8 mouse cellular contexts compared by ENCODE assay signal in genomic region chr17:10840731-10841201, GRCm38 (mm10). TPM values are rescaled to one million over a fixed set of nuclear protein-coding genes. Genes with fewer than 3 reads are reported as not detected.
DNase-seq lines count a peak whose midpoint lies in the region; ATAC-seq and TF ChIP-seq lines count a peak whose summit lies in the region.

No protein-coding gene starts in this region.

- peak; percentile 78 for DNase-seq in 3T3-L1 (ENCODE audit: low read depth, low spot score)
- DNase-seq in adrenal gland, adult 8-10 months, result peak; percentile 37
- peak; percentile 65 for DNase-seq in embryonic facial prominence, embryonic 14.5 days (ENCODE audit: low spot score)
- DNase-seq in heart, adult 8-10 months (ENCODE audit: low spot score), result peak; percentile 39
- peak; percentile 77 for DNase-seq in kidney, adult 2 months
- peak; percentile 54 for DNase-seq in limb, embryonic 11.5 days (ENCODE audit: low spot score)
- DNase-seq in right cerebral cortex, postnatal 4 days, result peak; percentile 40

- 0 out of 2 replicates have a peak, but pooled peaks cover 4% of the 10 kb centered on the region for H3K4me1 ChIP-seq in embryonic facial prominence, embryonic 14.5 days (ENCODE audit: control insufficient read depth, insufficient read depth, low read length)
- H3K4me1 ChIP-seq in kidney, adult 2 months (ENCODE audit: control insufficient read depth, insufficient read depth, low read length), result no peaks in the 10 kb centered on the region
- H3K4me1 ChIP-seq in limb, embryonic 11.5 days (ENCODE audit: control insufficient read depth, insufficient read depth, low read length), result no peaks in the 10 kb centered on the region
- peaks cover 8% of the 10 kb centered on the region for H3K4me1 ChIP-seq in midbrain, embryonic 12.5 days

- peak overlapping the region; percentile 76 for H3K4me2 ChIP-seq in embryonic facial prominence, embryonic 14.5 days (ENCODE audit: low read depth, low read length)
- peak overlapping the region; percentile 69 for H3K4me2 ChIP-seq in limb, embryonic 11.5 days (ENCODE audit: low read depth, severe bottlenecking)
- H3K4me2 ChIP-seq in midbrain, embryonic 12.5 days (replicated peaks), result peak overlapping the region; percentile 75

- H3K9me3 ChIP-seq in embryonic facial prominence, embryonic 14.5 days (ENCODE audit: control insufficient read depth, low read length), result no peaks in the 10 kb centered on the region
- H3K9me3 ChIP-seq in limb, embryonic 11.5 days (ENCODE audit: control insufficient read depth, low read length), result no peaks in the 10 kb centered on the region
- no peaks in the 10 kb centered on the region for H3K9me3 ChIP-seq in midbrain, embryonic 12.5 days

- no peaks in the 10 kb centered on the region for H3K36me3 ChIP-seq in embryonic facial prominence, embryonic 14.5 days (ENCODE audit: control insufficient read depth, insufficient read depth, low read length)
- no peaks in the 10 kb centered on the region for H3K36me3 ChIP-seq in kidney, adult 2 months (ENCODE audit: control insufficient read depth, insufficient read depth, low read length)
- H3K36me3 ChIP-seq in limb, embryonic 11.5 days (ENCODE audit: control insufficient read depth, insufficient read depth, low read length), result no peaks in the 10 kb centered on the region
- H3K36me3 ChIP-seq in midbrain, embryonic 12.5 days, result no peaks in the 10 kb centered on the region

- WGBS in embryonic facial prominence, embryonic 14.5 days, result 4% methylated on average over 18 of the region's 20 CpGs
- WGBS in kidney, adult 2 months, result 2% methylated on average over 20 of the region's 20 CpGs
- 2% methylated on average over 20 of the region's 20 CpGs for WGBS in limb, embryonic 11.5 days
- WGBS in midbrain, embryonic 12.5 days, result 2% methylated on average over 20 of the region's 20 CpGs

- peak overlapping the region; percentile 71 for H3K4me3 ChIP-seq in embryonic facial prominence, embryonic 14.5 days (ENCODE audit: low read depth, low read length)
- H3K4me3 ChIP-seq in kidney, adult 2 months (ENCODE audit: insufficient read depth, low read depth, low read length), result peak overlapping the region; percentile 88
- H3K4me3 ChIP-seq in limb, embryonic 11.5 days (ENCODE audit: low read depth, low read length), result peak overlapping the region; percentile 70
- H3K4me3 ChIP-seq in midbrain, embryonic 12.5 days, result peak overlapping the region; percentile 73

- no peak for TF ChIP-seq POLR2A in kidney, adult 2 months (IDR thresholded peaks at IDR 0.05; ENCODE audit: low read depth, low read length)

- no peak overlapping the region for H3K27ac ChIP-seq in embryonic facial prominence, embryonic 14.5 days (replicated peaks; ENCODE audit: low read depth, low read length)
- peak overlapping the region; percentile 15; the same call in 1 of the 2 replicates for H3K27ac ChIP-seq in kidney, adult 2 months (ENCODE audit: insufficient read depth, low read depth, low read length)
- H3K27ac ChIP-seq in limb, embryonic 11.5 days (replicated peaks; ENCODE audit: low read depth, low read length), result no peak overlapping the region
- no peak overlapping the region for H3K27ac ChIP-seq in midbrain, embryonic 12.5 days (replicated peaks)

- no peaks in the 10 kb centered on the region for H3K27me3 ChIP-seq in embryonic facial prominence, embryonic 14.5 days (replicated peaks; ENCODE audit: control insufficient read depth, insufficient read depth, low read length)
- no peaks in the 10 kb centered on the region for H3K27me3 ChIP-seq in kidney, adult 2 months (replicated peaks; ENCODE audit: control insufficient read depth, insufficient read depth, low read length)
- no peaks in the 10 kb centered on the region for H3K27me3 ChIP-seq in limb, embryonic 11.5 days (ENCODE audit: control insufficient read depth, insufficient read depth, low read length)
- H3K27me3 ChIP-seq in midbrain, embryonic 12.5 days, result no peaks in the 10 kb centered on the region

- ATAC-seq in embryonic facial prominence, embryonic 14.5 days (ENCODE audit: low read depth), result peak; percentile 32; the same call in 1 of the 2 replicates
- peak; percentile 49 for ATAC-seq in limb, embryonic 11.5 days (ENCODE audit: insufficient number of reproducible peaks, low FRiP score, low TSS enrichment, low read depth)
- ATAC-seq in midbrain, embryonic 12.5 days (ENCODE audit: low FRiP score, low read depth), result peak; percentile 39

- H3K9ac ChIP-seq in embryonic facial prominence, embryonic 14.5 days (ENCODE audit: low read depth, low read length), result peak overlapping the region; percentile 76
- peak overlapping the region; percentile 58 for H3K9ac ChIP-seq in limb, embryonic 11.5 days (ENCODE audit: low read length)
- H3K9ac ChIP-seq in midbrain, embryonic 12.5 days (replicated peaks), result peak overlapping the region; percentile 75

- TF ChIP-seq CTCF in kidney, adult 2 months (conservative IDR thresholded peaks at IDR 0.05; ENCODE audit: insufficient read depth, insufficient read length, low read depth, low read length), result peak; percentile 60

RNA-seq across cellular contexts. Expression of gene Prkn, which starts 0.6 kb away (rescaled TPM):
- total RNA-seq in adrenal gland, adult 8-10 months (2022), result 10 to 100 TPM; 12.0 to 26.3 (median 18.2) TPM
- 2.3 and 2.9 TPM in 2 replicates for polyA plus RNA-seq in embryonic facial prominence, embryonic 14.5 days (2014; fragmentation: Nextera tagmentation; extraction: Ambion mirVana)
- total RNA-seq in heart, adult 8-10 months (2022), result 10 to 100 TPM; 12.6 to 16.3 (median 15.2) TPM
- 6.1 and 6.4 TPM in 2 replicates for polyA plus RNA-seq in kidney, adult 2 months (2012; rRNA removed)
- 0.74 and 1.2 TPM in 2 replicates for polyA plus RNA-seq in limb, embryonic 11.5 days (2014; fragmentation: Nextera tagmentation; extraction: Ambion mirVana)
- 2.1 and 2.7 TPM in 2 replicates for polyA plus RNA-seq in midbrain, embryonic 12.5 days (2016; fragmentation: Nextera tagmentation; extraction: Ambion mirVana)

RNA-seq across cellular contexts. Expression of gene Pacrg, which starts 0.7 kb away (rescaled TPM):
- 1 to 10 TPM; 2.2 to 6.4 (median 4.8) TPM for total RNA-seq in adrenal gland, adult 8-10 months (2022)
- polyA plus RNA-seq in embryonic facial prominence, embryonic 14.5 days (2014; fragmentation: Nextera tagmentation; extraction: Ambion mirVana), result 1.4 and 3.6 TPM in 2 replicates
- total RNA-seq in heart, adult 8-10 months (2022), result 1 to 10 TPM; 1.4 to 3.1 (median 1.9) TPM
- 2.3 and 2.7 TPM in 2 replicates for polyA plus RNA-seq in kidney, adult 2 months (2012; rRNA removed)
- 1.3 and 2.8 TPM in 2 replicates for polyA plus RNA-seq in limb, embryonic 11.5 days (2014; fragmentation: Nextera tagmentation; extraction: Ambion mirVana)
- 4.8 and 5.4 TPM in 2 replicates for polyA plus RNA-seq in midbrain, embryonic 12.5 days (2016; fragmentation: Nextera tagmentation; extraction: Ambion mirVana)
